Mouse (Mus musculus) limb, embryonic 14.5 days (tissue): Measurements from ENCODE around the gene Olfr69. TPM values are rescaled to one million over a fixed set of nuclear protein-coding genes. Genes with fewer than 3 reads are reported as not detected.
"Not testable (repeated sequence)": the region's sequence is repeated elsewhere in the genome, so short reads cannot be mapped to it uniquely, and the experiment has no call there.

Experiments
- ATAC-seq: fragments of 200-750 bp; cut with Nextera tagmentation; 2 replicates; pipeline ENCODE4 v1.8.0; 2017; ENCODE audit warnings: low read depth, moderate number of reproducible peaks, moderate TSS enrichment; ENCODE audit not compliant: low FRiP score
- DNase-seq: peaks from one replicate; pipeline ENCODE4 v3.0.0-alpha.2; 2015; ENCODE audit warnings: low spot score
- H3K27ac ChIP-seq: fragments of 300-500 bp; sonication (generic); replicated peaks from 2 replicates; pipeline ENCODE4 v1.5.1; 2014; ENCODE audit warnings: low read depth, mild to moderate bottlenecking, low read length, moderate library complexity, mixed read lengths
- H3K27me3 ChIP-seq: fragments of 300-500 bp; sonication (generic); 2 replicates; pipeline ENCODE4 v1.6.1; 2014; ENCODE audit warnings: low read length, mixed read lengths; ENCODE audit not compliant: control insufficient read depth, insufficient read depth
- H3K36me3 ChIP-seq: fragments of 300-500 bp; sonication (generic); 2 replicates; pipeline ENCODE4 v1.6.1; 2014; ENCODE audit warnings: mild to moderate bottlenecking, low read length, moderate library complexity, mixed read lengths; ENCODE audit not compliant: control insufficient read depth, insufficient read depth
- H3K4me1 ChIP-seq: fragments of 300-500 bp; sonication (generic); 2 replicates; pipeline ENCODE4 v1.6.1; 2014; ENCODE audit warnings: antibody characterized with exemption, low read length, mixed read lengths; ENCODE audit not compliant: control insufficient read depth, insufficient read depth
- H3K4me2 ChIP-seq: fragments of 300-500 bp; sonication (generic); replicated peaks from 2 replicates; pipeline ENCODE4 v1.6.1; 2014; ENCODE audit warnings: low read depth, mild to moderate bottlenecking, low read length, moderate library complexity; ENCODE audit not compliant: severe bottlenecking
- H3K4me3 ChIP-seq: fragments of 300-500 bp; sonication (generic); replicated peaks from 2 replicates; pipeline ENCODE4 v1.5.1; 2014; ENCODE audit warnings: low read length
- H3K9ac ChIP-seq: fragments of 300-500 bp; sonication (generic); 2 replicates; pipeline ENCODE4 v1.6.1; 2014; ENCODE audit warnings: mild to moderate bottlenecking, low read depth, low read length, moderate library complexity; ENCODE audit not compliant: severe bottlenecking
- H3K9me3 ChIP-seq: fragments of 300-500 bp; sonication (generic); 2 replicates; pipeline ENCODE4 v1.6.1; 2016; ENCODE audit warnings: low read length; ENCODE audit not compliant: control insufficient read depth
- POLR2A ChIP-seq: fragments of 200-500 bp; IDR thresholded peaks from 2 replicates; pipeline ENCODE4 v1.8.0; 2012; ENCODE audit warnings: inconsistent platforms, mild to moderate bottlenecking, moderate library complexity, borderline replicate concordance; ENCODE audit not compliant: insufficient read depth, insufficient read length; ENCODE audit errors: extremely low read depth
- WGBS: fragments of 180-500 bp; shearing (Covaris S2); extraction: QIAGEN DNeasy Blood & Tissue Kit; methylation state at CpG from one replicate; pipeline ENCODE4 v1.1.7; 2014; 5-methylcytosine and 5-hydroxymethylcytosine counted together
- polyA plus RNA-seq, 2 experiments: library from polyadenylated mRNA; depleted of rRNA in 1 of 2; stranded (reverse) in 1 of 2; unstranded in 1 of 2; fragments of >200 nt; fragmentation: Nextera tagmentation in 1 of 2; extraction: Ambion mirVana in 1 of 2; gene quantifications; 2 replicates each; pipeline versions ENCODE4 v1.2.1 to v1.2.3; 2012 to 2014

The Olfr69 gene
- polyA plus RNA-seq, 2 experiments = not detected

- DNase-seq (no peak), ATAC-seq (no peak)
- Histone ChIP-seq H3K27ac (no peak overlapping the region), H3K4me2 (no peak overlapping the region), H3K36me3 (no peaks in the 10 kb centered on the region), H3K27me3 (no peaks in the 10 kb centered on the region), H3K4me1 (no peaks in the 10 kb centered on the region), H3K9ac (no peak overlapping the region), H3K9me3 (no peaks in the 10 kb centered on the region), H3K4me3 (no peak overlapping the region)
- WGBS = 76% methylated on average over 3 of the region's 3 CpGs
- no peak for TF ChIP-seq POLR2A
Measured at GRCm38 (mm10) chr7:103810746-103811145, 39.4 kb upstream of the Olfr69 start.

- Histone ChIP-seq H3K4me2 (no peak overlapping the region), H3K9me3 (no peaks in the 10 kb centered on the region), H3K9ac (no peak overlapping the region), H3K27ac (no peak overlapping the region), H3K27me3 (no peaks in the 10 kb centered on the region), H3K4me3 (no peak overlapping the region), H3K4me1 (no peaks in the 10 kb centered on the region), H3K36me3 (no peaks in the 10 kb centered on the region)
- TF ChIP-seq POLR2A = no peak
- no peak for DNase-seq
- WGBS = 88% methylated on average over 1 of the region's 1 CpGs
- ATAC-seq = no peak
Measured at GRCm38 (mm10) chr7:103810296-103810695, 38.9 kb upstream of the Olfr69 start.

- WGBS = 64% methylated on average over 1 of the region's 1 CpGs
- no peak for ATAC-seq
- Histone ChIP-seq H3K9me3 (no peaks in the 10 kb centered on the region), H3K4me1 (no peaks in the 10 kb centered on the region), H3K27me3 (no peaks in the 10 kb centered on the region), H3K9ac (no peak overlapping the region), H3K27ac (no peak overlapping the region), H3K4me2 (no peak overlapping the region), H3K4me3 (no peak overlapping the region), H3K36me3 (no peaks in the 10 kb centered on the region)
- no peak for DNase-seq
- no peak for TF ChIP-seq POLR2A
Measured at GRCm38 (mm10) chr7:103809801-103810155, 38.4 kb upstream of the Olfr69 start.

- Histone ChIP-seq H3K9me3 (no peaks in the 10 kb centered on the region), H3K4me2 (no peak overlapping the region), H3K36me3 (no peaks in the 10 kb centered on the region), H3K4me1 (no peaks in the 10 kb centered on the region), H3K27me3 (no peaks in the 10 kb centered on the region), H3K9ac (no peak overlapping the region), H3K4me3 (no peak overlapping the region), H3K27ac (no peak overlapping the region)
- no peak for TF ChIP-seq POLR2A
- ATAC-seq (no peak), DNase-seq (no peak)
- WGBS = 70% methylated on average over 5 of the region's 5 CpGs
Measured at GRCm38 (mm10) chr7:103808971-103809800, 37.8 kb upstream of the Olfr69 start.

GRCm38 (mm10) chr7:103808120-103808519 is 36.7 kb upstream of the Olfr69 start:
- H3K4me1 ChIP-seq, H3K27ac ChIP-seq, ATAC-seq, H3K36me3 ChIP-seq, H3K4me2 ChIP-seq, H3K9ac ChIP-seq, H3K4me3 ChIP-seq, H3K9me3 ChIP-seq, H3K27me3 ChIP-seq, DNase-seq: not testable (repeated sequence)
- WGBS = 59% methylated on average over 2 of the region's 2 CpGs
